Mouse (Mus musculus) CH12.LX (cell line): Measurements from ENCODE around the gene Tmco4.

Experiments
- BHLHE40 ChIP-seq: IDR thresholded peaks from 2 replicates; pipeline ENCODE4 v1.6.1; 2011; ENCODE audit warnings: mild to moderate bottlenecking, low read depth, low read length, improper control_type of control experiment
- CHD1 ChIP-seq: IDR thresholded peaks from 2 replicates; pipeline ENCODE4 v1.6.1; 2012; ENCODE audit warnings: low read depth, low read length, improper control_type of control experiment, inconsistent platforms
- CTCF ChIP-seq, 2 experiments: IDR thresholded peaks in 1 of 2; conservative IDR thresholded peaks in 1 of 2; 2 replicates each; pipeline ENCODE4 v1.5.1; 2011 to 2012; ENCODE audit warnings: low read depth in 2 of 2, low read length in 2 of 2, improper control_type of control experiment in 1 of 2, inconsistent platforms in 1 of 2, mild to moderate bottlenecking in 1 of 2, moderate library complexity in 1 of 2
- ETS1 ChIP-seq: conservative IDR thresholded peaks from 2 replicates; pipeline ENCODE4 v1.6.1; 2012; ENCODE audit warnings: low read depth, mild to moderate bottlenecking, inconsistent platforms, low read length, improper control_type of control experiment, moderate library complexity
- JUN ChIP-seq: IDR thresholded peaks from 2 replicates; pipeline ENCODE4 v1.6.1; 2011; ENCODE audit warnings: low read depth, mild to moderate bottlenecking, low read length, improper control_type of control experiment, moderate library complexity; ENCODE audit not compliant: insufficient read depth
- MAFK ChIP-seq: IDR thresholded peaks from 2 replicates; pipeline ENCODE4 v1.6.1; 2011; ENCODE audit warnings: low read length, improper control_type of control experiment; ENCODE audit not compliant: insufficient replicate concordance
- NELFE ChIP-seq: IDR thresholded peaks from 2 replicates; pipeline ENCODE4 v1.6.1; 2011; ENCODE audit warnings: low read depth, low read length, improper control_type of control experiment
- NRF1 ChIP-seq: IDR thresholded peaks from 2 replicates; pipeline ENCODE4 v1.6.1; 2014; ENCODE audit warnings: low read depth, mild to moderate bottlenecking, inconsistent platforms, low read length, improper control_type of control experiment, moderate library complexity
- PAX5 ChIP-seq: IDR thresholded peaks from 2 replicates; pipeline ENCODE4 v1.6.1; 2012; ENCODE audit warnings: low read length, inconsistent platforms, mixed read lengths
- POLR2A ChIP-seq: IDR thresholded peaks from 2 replicates; pipeline ENCODE4 v1.6.1; 2011; ENCODE audit warnings: low read depth, mild to moderate bottlenecking, improper control_type of control experiment, low read length
- RAD21 ChIP-seq: IDR thresholded peaks from 2 replicates; pipeline ENCODE4 v1.6.1; 2011; ENCODE audit warnings: low read depth, mild to moderate bottlenecking, low read length, improper control_type of control experiment, moderate library complexity
- RCOR1 ChIP-seq: conservative IDR thresholded peaks from 2 replicates; pipeline ENCODE4 v1.6.1; 2012; ENCODE audit warnings: low read depth, mild to moderate bottlenecking, inconsistent platforms, low read length, improper control_type of control experiment
- UBTF ChIP-seq: IDR thresholded peaks from 2 replicates; pipeline ENCODE4 v1.6.1; 2012; ENCODE audit warnings: low read depth, mild to moderate bottlenecking, inconsistent platforms, low read length, improper control_type of control experiment, moderate library complexity
- ZKSCAN1 ChIP-seq: IDR thresholded peaks from 2 replicates; pipeline ENCODE4 v1.6.1; 2012; ENCODE audit warnings: low read depth, inconsistent platforms, low read length, improper control_type of control experiment, borderline replicate concordance

DNA sequence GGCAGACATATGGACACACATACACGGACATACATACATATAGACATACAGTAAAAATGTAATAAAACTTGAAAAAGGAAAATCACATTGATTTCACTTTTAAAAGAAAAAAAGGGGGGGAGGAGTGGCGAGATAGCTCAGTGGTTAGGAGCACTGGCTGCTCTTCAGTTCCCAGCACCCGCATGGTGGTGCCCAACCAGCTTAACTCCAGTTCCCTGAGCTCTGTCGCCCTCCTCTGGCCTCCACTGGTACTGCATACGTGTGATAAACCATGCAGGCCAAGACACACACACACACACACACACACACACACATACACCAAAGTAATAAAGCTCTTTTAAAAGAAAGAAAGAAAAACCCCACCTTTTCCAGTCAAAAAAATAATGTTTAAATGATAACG is 42.1 kb downstream of the Tmco4 start:
- TF ChIP-seq MAFK (no peak), PAX5 (no peak), NRF1 (no peak), CTCF (conservative IDR thresholded peaks at IDR 0.05 in 1 of 2, IDR thresholded peaks at IDR 0.05 in 1 of 2; ENCODE audit: low read depth in 2 of 2, low read length in 2 of 2) (peak; percentile 16 to 47; a peak in 2 of 4 replicates), BHLHE40 (no peak), NELFE (no peak), UBTF (no peak), RAD21 (peak; percentile 15), POLR2A (no peak), CHD1 (no peak), RCOR1 (no peak), JUN (no peak), ETS1 (no peak), ZKSCAN1 (no peak)
